Mouse (Mus musculus) liver, adult (tissue): ENCODE results near the gene Immp2l.

ENCODE experiments used
- GATA4 ChIP-seq: IDR thresholded peaks from 2 replicates; pipeline ENCODE4 v1.6.1; 2014; ENCODE audit warnings: mild to moderate bottlenecking, low read length; ENCODE audit not compliant: insufficient replicate concordance

Immp2l gene

GRCm38 (mm10) chr12:41031119-41031518 is 7.2 kb downstream of the Immp2l start:
- no peak for TF ChIP-seq GATA4

- no peak for TF ChIP-seq GATA4
Measured at GRCm38 (mm10) chr12:41033196-41033595, 9.3 kb downstream of the Immp2l start.

DNA sequence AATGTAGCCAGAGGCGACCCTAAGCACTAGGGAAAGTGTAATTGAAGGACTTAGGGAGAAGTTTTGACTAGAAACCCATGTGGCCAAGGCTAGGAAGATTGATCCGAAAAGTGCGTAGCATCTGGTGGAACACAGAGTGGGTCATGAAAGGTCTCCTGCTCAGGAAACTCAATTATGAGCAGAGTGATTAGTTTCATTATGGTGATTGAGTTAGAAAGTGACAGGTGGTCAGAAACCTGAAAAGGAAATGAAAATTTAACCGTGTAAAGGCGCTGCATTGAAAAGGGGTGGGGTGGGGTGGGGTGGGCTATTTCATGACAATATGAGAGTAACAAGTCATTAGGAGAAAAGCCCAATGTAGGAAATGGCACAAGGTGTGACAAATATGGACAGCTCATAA is 15.9 kb downstream of the Immp2l start:
- no peak for TF ChIP-seq GATA4

GRCm38 (mm10) chr12:41041737-41042136 is 17.8 kb downstream of the Immp2l start:
- no peak for TF ChIP-seq GATA4

- TF ChIP-seq GATA4: no peak
Measured at GRCm38 (mm10) chr12:41044493-41045132, 20.7 kb downstream of the Immp2l start.

- no peak for TF ChIP-seq GATA4
Measured at GRCm38 (mm10) chr12:41047085-41047766, 23.3 kb downstream of the Immp2l start.

DNA sequence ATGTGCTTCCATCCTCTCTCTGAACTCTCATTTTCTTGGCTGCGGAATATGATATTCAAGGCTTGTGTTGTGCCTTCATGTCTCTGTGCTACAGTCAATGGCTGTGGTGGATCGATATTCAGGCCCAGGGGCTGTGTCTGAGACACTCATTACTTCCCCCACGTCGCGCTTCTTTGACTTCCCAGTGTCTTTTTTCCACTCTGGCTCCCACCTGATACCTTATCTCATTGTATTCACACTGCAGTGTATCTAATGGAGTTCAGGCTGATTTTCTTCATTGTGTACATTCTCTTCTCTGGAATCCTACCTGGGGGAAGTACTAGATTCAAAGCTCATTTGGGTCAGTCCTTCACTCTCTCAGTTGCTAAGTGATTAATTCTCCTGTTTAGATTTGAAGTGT is 27.1 kb downstream of the Immp2l start:
- TF ChIP-seq GATA4: no peak

- no peak for TF ChIP-seq GATA4
Measured at GRCm38 (mm10) chr12:41052897-41053296, 29.0 kb downstream of the Immp2l start.

DNA sequence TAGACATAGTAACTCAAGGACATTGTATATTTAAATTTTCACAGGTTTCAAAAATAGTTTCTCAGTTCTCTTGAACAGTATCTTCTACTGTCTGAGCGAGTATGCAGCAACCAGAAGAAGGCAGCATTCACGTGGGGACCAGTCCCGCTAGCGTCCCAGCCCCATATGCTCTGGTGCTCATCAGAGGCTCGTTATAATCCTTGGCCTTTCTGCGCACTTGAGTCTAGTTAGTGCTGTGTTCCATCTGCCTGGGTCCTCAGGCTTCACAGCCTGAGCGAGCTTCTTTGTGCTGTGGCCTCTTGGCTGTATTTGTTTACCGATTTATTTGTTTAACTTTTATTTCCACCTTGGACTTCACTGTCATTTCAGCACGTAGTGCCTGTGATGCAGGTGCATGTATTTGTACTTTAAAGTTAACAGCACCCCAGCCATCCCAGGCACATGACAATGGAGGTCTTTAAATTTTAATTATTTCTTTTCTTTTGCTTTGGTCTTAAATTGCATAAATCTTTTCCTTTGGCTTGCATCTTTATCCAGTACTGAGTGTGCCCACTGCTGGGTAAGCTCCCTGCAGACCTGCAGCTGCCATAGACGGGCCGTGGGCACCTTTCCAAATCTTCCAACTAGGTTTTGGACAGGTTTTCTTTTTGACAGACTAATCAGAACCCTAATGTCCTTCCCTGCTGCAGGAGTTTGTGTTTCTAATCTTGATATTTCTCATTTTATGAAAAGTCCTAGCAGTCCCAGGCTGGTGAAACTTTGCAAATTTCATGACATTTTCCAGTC is 30.3 kb downstream of the Immp2l start:
- no peak for TF ChIP-seq GATA4

DNA sequence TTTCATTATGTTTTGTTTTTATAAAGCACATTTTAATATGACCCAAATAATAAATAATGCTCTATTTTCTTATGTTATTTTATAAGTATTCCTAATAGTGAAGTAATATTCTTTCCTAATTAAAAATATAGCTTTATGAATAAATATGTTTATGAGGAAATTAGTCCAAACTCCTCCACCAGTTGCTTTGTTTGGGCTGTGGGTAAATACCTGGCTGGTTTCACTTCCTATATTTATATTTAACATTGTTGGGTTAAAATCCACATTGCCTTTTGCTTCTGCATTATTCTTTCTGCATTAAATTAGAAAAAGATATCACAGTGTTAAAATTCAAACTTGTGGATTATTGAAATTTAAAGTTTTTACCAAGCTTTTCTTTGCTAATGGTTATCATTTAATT is 32.1 kb downstream of the Immp2l start:
- TF ChIP-seq GATA4: no peak

DNA sequence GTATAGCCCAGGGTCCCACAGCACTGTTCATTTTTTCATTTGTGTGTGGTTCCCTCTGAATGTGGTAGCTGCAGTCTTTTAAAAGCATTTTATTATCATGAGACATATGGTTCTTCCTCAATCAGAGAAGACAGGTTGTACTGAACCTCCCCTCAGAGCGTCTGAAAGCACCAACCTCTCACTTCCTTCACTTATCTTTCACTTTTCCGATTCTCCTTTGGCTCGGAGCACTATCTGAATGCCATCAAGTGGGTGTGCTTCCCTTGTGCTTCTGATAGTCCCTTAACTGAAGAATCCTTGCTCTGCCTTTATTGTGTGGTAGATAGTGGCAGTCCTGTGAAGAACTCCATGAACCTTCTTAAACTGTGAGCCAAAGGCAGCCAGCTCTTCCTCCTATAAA is 39.4 kb downstream of the Immp2l start:
- no peak for TF ChIP-seq GATA4

DNA sequence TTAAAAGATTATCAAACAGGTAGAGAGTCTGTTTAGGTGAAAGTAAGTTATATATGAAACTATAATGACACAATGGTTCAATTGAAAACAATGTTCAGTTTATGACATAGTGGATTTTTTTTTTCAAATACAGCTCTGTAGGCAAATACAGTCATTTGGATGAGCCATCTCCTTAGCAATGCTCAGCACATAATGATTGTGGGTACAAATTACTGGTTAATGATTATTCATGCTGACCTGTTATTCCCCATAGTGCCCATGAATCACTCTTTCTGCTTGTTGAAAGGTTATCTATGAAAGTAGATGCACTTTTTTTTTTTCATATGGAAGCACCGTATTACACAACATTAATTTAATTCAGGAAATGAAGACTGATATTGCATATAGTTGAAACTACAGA is 58.0 kb downstream of the Immp2l start:
- no peak for TF ChIP-seq GATA4

GRCm38 (mm10) chr12:41084370-41085089 is 60.6 kb downstream of the Immp2l start:
- no peak for TF ChIP-seq GATA4

GRCm38 (mm10) chr12:41089931-41090366 is 66.1 kb downstream of the Immp2l start:
- TF ChIP-seq GATA4: no peak

DNA sequence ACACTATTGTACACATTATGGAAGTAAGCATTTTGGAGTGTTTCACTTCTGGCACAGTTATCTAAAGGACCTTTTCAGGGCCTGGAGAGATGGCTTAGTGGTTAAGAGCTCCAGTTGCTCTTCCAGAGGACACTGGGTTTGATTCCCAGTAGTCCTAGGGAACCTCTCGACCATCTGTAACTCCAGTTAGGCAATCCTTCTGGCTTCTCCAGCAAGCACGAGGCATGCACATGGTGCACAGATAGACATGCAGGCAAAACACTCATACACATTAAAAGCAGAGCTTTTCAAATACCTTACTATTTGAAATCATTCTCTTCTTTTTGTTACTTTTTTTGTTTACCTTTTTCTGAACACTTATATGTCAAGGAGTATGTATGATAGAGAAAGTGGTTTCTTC is 66.9 kb downstream of the Immp2l start:
- TF ChIP-seq GATA4: no peak
